Mouse (Mus musculus): Measurements from ENCODE around the gene Kdm2a. TPM values are rescaled to one million over a fixed set of nuclear protein-coding genes. Genes with fewer than 3 reads are reported as not detected.

The Kdm2a gene
- total RNA-seq, 2 experiments from 2014 or later: 74.8 to 79.7 TPM

- no peak for ATAC-seq (replicated peaks; ENCODE audit: low FRiP score, low TSS enrichment, poor library complexity, severe bottlenecking)
These were observed 95.0 kb downstream of the Kdm2a start for GRCm38 (mm10) chr19:4302936-4303639.

- no peak for ATAC-seq (replicated peaks; ENCODE audit: low FRiP score, low TSS enrichment, poor library complexity, severe bottlenecking)
These were observed 96.1 kb downstream of the Kdm2a start for GRCm38 (mm10) chr19:4301735-4302651.

GRCm38 (mm10) chr19:4300852-4301734, 97.0 kb downstream of the Kdm2a start:
- no peak for ATAC-seq (replicated peaks; ENCODE audit: low FRiP score, low TSS enrichment, poor library complexity, severe bottlenecking)

DNA sequence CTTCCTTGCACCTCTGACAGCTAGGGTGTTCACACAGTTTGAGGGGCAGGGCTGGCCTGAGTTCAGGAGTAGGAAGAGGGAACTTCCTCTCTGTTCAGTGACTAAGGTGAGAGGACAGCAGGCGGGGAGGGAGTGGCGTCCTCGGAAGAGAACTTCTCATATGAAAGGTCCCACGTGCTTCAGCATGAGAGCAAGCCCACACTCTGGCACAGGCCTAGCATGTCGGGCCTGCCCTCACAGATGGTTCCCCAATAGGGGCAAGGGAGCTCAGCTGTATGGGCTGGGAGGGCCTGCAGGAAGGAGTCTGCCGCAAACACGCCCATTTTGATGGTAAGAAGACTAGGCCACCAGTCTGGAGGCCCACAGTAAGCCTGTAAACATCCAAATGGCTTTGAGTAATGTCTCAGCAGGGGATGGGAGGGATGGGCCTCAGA, 97.8 kb downstream of the Kdm2a start:
- peak; percentile 46 for ATAC-seq (replicated peaks; ENCODE audit: low FRiP score, low TSS enrichment, poor library complexity, severe bottlenecking)

DNA sequence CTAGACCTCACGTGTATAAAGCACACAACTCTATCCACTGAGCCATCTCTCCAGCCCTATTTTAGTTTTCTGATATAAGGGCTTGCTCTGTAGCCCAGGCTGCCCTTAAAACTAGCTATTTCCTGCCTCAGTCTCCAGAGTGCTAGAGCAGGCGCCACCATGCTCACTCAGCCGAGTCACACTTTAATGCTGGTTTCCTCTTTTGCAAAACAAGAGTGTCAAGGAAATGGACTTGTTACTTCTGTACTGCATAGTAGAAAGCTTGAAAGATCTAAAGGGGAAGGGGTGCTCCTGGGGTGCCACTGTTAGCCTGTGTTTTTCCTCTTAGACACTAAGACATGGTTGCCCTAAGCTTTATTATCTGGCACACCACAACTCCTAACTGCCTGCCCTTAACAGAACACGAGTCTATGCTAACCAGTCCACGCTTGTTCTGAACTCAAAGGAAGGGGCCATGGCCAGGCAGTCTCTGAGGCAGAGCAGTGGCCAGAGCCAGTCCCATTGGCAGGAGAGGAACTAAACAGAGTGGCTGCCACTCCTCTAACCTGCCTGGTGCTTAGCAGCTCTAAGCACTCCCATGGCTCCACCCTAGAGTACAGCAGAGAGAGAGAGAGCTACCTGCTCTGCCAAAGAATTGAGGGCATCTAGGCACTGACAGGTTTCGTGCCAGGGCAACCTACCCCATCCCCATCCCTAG, 98.4 kb downstream of the Kdm2a start:
- peak; percentile 23 for ATAC-seq (replicated peaks; ENCODE audit: low FRiP score, low TSS enrichment, poor library complexity, severe bottlenecking)

DNA sequence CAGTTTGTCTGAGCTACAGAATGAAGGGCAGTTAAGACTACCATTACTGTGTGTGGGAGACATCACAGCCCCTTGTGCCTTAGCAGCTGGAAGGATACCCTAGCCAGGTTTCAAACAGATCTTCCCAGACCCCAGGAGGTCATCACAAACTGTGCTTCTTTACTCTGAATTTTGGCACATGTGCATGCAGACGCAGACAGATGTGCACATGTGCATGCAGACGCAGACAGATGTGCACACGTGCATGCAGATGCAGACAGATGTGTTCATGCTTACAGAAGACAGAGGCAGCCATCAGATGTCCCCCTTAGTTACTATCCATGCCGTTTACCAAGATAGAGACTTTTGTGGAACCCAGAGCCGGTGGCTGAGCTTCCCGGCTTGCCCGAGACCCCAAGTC, 99.0 kb downstream of the Kdm2a start:
- ATAC-seq (replicated peaks; ENCODE audit: low FRiP score, low TSS enrichment, poor library complexity, severe bottlenecking): no peak

GRCm38 (mm10) chr19:4298322-4299121, 99.6 kb downstream of the Kdm2a start:
- ATAC-seq (replicated peaks; ENCODE audit: low FRiP score, low TSS enrichment, poor library complexity, severe bottlenecking): no peak

DNA sequence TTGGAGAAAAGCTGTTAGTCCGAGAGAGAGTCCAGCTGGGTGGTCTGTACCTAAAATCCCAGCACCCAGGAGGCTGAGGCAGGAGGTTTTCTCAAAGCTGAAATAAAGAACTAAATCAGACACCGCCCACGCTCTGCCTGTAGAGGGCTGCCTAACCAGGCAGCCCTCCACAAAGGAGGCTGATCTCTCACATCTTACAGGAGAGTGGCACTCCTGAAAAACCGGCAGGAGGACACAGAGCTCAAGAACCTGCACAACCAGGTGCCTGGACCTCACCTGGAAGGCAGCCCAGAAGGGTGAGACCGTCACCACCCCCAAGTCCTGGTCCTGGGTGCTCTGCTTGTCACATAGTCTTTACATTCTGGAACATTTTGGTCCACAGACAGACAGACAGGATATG, 100.2 kb downstream of the Kdm2a start:
- no peak for ATAC-seq (replicated peaks; ENCODE audit: low FRiP score, low TSS enrichment, poor library complexity, severe bottlenecking)

- ATAC-seq (replicated peaks; ENCODE audit: low FRiP score, low TSS enrichment, poor library complexity, severe bottlenecking): no peak
These were observed 101.5 kb downstream of the Kdm2a start for GRCm38 (mm10) chr19:4296611-4297010.

DNA sequence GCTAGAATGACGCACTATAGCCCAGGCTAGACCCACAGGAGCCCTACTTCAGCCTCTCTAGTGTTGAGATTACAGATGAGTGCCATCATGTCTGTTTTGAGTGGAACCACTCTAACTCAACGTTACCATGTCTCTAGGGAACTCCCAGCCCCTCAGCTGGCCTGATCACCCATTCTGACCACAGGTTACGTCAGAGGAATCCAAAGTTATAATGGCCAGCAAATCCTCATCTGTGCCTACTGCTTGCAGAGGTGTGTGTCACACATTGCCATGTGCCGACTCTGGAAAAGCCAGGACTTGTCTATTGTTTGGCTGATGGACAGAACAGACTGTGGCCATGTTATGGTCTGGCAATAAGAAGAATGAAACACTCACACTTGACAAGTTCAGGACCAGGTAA, 102.7 kb downstream of the Kdm2a start:
- ATAC-seq (replicated peaks; ENCODE audit: low FRiP score, low TSS enrichment, poor library complexity, severe bottlenecking): no peak

GRCm38 (mm10) chr19:4294381-4295097, 103.5 kb downstream of the Kdm2a start:
- peak; percentile 53; the same call in 1 of the 2 replicates for ATAC-seq (replicated peaks; ENCODE audit: low FRiP score, low TSS enrichment, poor library complexity, severe bottlenecking)

DNA sequence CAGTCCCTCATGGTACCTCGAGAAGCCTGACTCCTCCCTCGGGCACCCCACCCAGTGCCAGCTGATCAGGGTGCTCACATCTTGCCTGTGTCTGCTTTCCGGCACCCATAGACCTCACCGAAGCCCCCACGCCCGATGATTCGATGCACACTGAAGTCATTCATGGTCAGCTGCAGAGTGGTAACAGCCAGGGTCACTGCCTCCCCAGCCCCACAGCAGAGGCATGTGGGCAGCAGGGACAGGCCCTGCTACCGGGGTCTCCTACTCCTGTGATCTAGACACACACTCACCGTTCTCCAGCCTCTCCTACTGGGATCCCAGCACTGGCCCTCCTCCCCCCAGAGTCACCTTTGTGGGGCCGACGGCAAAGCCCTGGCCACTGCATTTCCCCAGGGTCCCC, 106.9 kb downstream of the Kdm2a start:
- ATAC-seq (replicated peaks; ENCODE audit: low FRiP score, low TSS enrichment, poor library complexity, severe bottlenecking): no peak

DNA sequence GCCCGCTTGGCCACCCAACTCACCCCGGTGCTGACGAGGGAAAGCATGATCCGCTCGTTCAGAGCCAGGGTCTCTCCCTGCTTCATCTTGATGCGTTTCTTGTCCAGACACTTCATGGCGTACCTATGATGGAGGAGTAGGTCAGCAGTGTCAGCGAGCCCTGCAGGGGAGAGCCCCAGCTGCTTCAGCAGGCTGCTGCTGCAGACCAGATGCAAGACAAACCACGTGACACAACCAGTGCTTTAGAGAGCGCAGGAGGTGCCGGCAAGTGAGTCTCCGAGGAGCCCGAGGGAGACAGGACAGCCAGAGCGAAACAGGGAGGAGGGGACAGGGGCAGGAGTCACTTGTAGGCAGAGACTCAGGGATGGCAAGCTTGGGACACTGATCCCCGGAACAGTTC, 107.3 kb downstream of the Kdm2a start:
- no peak for ATAC-seq (replicated peaks; ENCODE audit: low FRiP score, low TSS enrichment, poor library complexity, severe bottlenecking)

GRCm38 (mm10) chr19:4283653-4284052, 114.4 kb downstream of the Kdm2a start:
- ATAC-seq (replicated peaks; ENCODE audit: low FRiP score, low TSS enrichment, poor library complexity, severe bottlenecking): no peak

- ATAC-seq (replicated peaks; ENCODE audit: low FRiP score, low TSS enrichment, poor library complexity, severe bottlenecking): peak; percentile 89
These were observed 115.1 kb downstream of the Kdm2a start, which contains the start of gene Ankrd13d for GRCm38 (mm10) chr19:4282898-4283553. TSS of gene Ankrd13d (minus strand) at chr19:4283137.

DNA sequence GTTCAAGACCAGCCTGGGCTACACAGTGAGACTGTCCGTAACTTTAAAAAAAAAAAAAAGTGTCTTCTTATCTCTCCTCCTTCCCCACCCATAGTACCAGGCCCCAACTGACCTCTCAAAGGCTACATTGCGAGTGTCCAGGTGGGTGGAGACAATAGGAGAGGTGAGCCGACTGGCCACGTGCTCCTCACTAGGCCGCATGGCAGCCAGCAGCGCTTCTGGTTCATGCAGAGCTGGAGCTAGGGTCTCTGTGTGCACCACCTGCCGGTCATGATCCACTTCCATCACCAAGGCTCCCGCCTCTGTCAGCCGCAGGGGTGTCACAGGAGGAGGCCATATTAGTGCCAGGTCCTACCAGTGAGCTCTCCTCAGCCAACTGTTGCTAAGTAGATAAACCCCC, 117.7 kb downstream of the Kdm2a start:
- no peak for ATAC-seq (replicated peaks; ENCODE audit: low FRiP score, low TSS enrichment, poor library complexity, severe bottlenecking)

DNA sequence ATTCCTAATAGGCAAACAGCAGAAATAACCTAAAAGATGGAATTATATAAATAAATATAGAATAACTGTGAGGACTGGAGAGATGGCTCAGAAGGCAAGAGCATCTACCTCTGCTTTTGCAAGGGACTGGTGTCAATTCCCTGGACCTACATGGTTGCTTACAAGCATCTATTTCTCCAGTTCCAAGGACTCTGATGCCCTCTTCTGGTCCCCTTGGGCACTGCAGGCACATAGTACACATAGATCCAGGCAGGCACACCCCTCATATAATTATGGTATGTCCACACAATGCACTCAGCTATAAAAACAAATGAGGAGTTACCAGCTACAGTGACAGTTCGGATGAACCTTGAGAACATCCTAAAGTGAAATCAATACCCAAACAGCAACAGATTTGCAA, 118.6 kb downstream of the Kdm2a start:
- no peak for ATAC-seq (replicated peaks; ENCODE audit: low FRiP score, low TSS enrichment, poor library complexity, severe bottlenecking)
